Mouse (Mus musculus) hindbrain, postnatal 0 days (tissue): ENCODE measurements around the gene Tmsb4x. TPM values are rescaled to one million over a fixed set of nuclear protein-coding genes. Genes with fewer than 3 reads are reported as not detected.

Experiments
- ATAC-seq: fragments of 200-750 bp; cut with Nextera tagmentation; 2 replicates; pipeline ENCODE4 v1.8.0; 2017; ENCODE audit warnings: mild to moderate bottlenecking, moderate TSS enrichment, moderate library complexity
- DNase-seq: peaks from one replicate; pipeline ENCODE4 v3.0.0-alpha.2; 2015; ENCODE audit warnings: low spot score
- H3K27ac ChIP-seq: fragments of 300-500 bp; sonication (generic); 2 replicates; pipeline ENCODE4 v1.5.1; 2014; ENCODE audit warnings: mild to moderate bottlenecking
- H3K27me3 ChIP-seq: fragments of 300-500 bp; sonication (generic); 2 replicates; pipeline ENCODE4 v1.6.1; 2014; ENCODE audit warnings: low read length, mixed read lengths; ENCODE audit not compliant: insufficient read depth
- H3K36me3 ChIP-seq: fragments of 300-500 bp; sonication (generic); 2 replicates; pipeline ENCODE4 v1.6.1; 2014; ENCODE audit warnings: low read length, mixed read lengths; ENCODE audit not compliant: insufficient read depth
- H3K4me1 ChIP-seq: fragments of 300-500 bp; sonication (generic); 2 replicates; pipeline ENCODE4 v1.6.1; 2014; ENCODE audit warnings: antibody characterized with exemption, low read length, mixed read lengths; ENCODE audit not compliant: insufficient read depth
- H3K4me2 ChIP-seq: fragments of 300-500 bp; sonication (generic); 2 replicates; pipeline ENCODE4 v1.6.1; 2014; ENCODE audit warnings: low read depth, mild to moderate bottlenecking, low read length, moderate library complexity, mixed read lengths
- H3K4me3 ChIP-seq: fragments of 300-500 bp; sonication (generic); 2 replicates; pipeline ENCODE4 v1.5.1; 2014; ENCODE audit warnings: low read length
- H3K9ac ChIP-seq: fragments of 300-500 bp; sonication (generic); replicated peaks from 2 replicates; pipeline ENCODE4 v1.6.1; 2014; ENCODE audit warnings: mild to moderate bottlenecking, low read length, moderate library complexity, mixed read lengths
- H3K9me3 ChIP-seq: fragments of 300-500 bp; sonication (generic); 2 replicates; pipeline ENCODE4 v1.6.1; 2016; ENCODE audit warnings: low read length, mixed read lengths
- CTCF ChIP-seq: IDR thresholded peaks from 2 replicates; pipeline ENCODE4 v1.5.1; 2016; ENCODE audit warnings: antibody characterized with exemption, control low read depth, low read depth
- WGBS: fragments of 180-500 bp; shearing (Covaris S2); extraction: QIAGEN DNeasy Blood & Tissue Kit; methylation state at CpG from one replicate; pipeline ENCODE4 v1.1.7; 2014; 5-methylcytosine and 5-hydroxymethylcytosine counted together
- polyA plus RNA-seq: library from polyadenylated mRNA; unstranded; fragments of >200 nt; fragmentation: Nextera tagmentation; extraction: Ambion mirVana; gene quantifications from 2 replicates; pipeline ENCODE4 v1.2.1, GENCODE M21; 2015
- total RNA-seq: library from RNA; depleted of rRNA; stranded (reverse); fragments of >200 nt; gene quantifications from 2 replicates; pipeline ENCODE4 v1.2.3, GENCODE M21; 2014

The Tmsb4x gene
- total and polyA plus RNA-seq, 2 experiments from 2014 or later, result 879 to 4,785 TPM

- TF ChIP-seq CTCF, result no peak
- Histone ChIP-seq H3K4me1 (no peaks in the 10 kb centered on the region), H3K4me2 (no peak overlapping the region), H3K9me3 (no peaks in the 10 kb centered on the region), H3K27ac (no peak overlapping the region), H3K9ac (no peak overlapping the region), H3K36me3 (no peaks in the 10 kb centered on the region), H3K4me3 (no peak overlapping the region), H3K27me3 (no peaks in the 10 kb centered on the region)
- WGBS, result 92% methylated on average over 6 of the region's 6 CpGs
- DNase-seq, result no peak
- ATAC-seq, result no peak
Observed at GRCm38 (mm10) chrX:167227756-167228155, 18.6 kb upstream of the Tmsb4x start.

GRCm38 (mm10) chrX:167227138-167227537 is 18.0 kb upstream of the Tmsb4x start:
- H3K9me3 ChIP-seq, result no peaks in the 10 kb centered on the region
- DNase-seq, result no peak
- H3K4me2 ChIP-seq, result no peak overlapping the region
- no peak overlapping the region for H3K9ac ChIP-seq
- no peak overlapping the region for H3K4me3 ChIP-seq
- no peak for TF ChIP-seq CTCF
- no peaks in the 10 kb centered on the region for H3K27me3 ChIP-seq
- no peaks in the 10 kb centered on the region for H3K4me1 ChIP-seq
- 79% methylated on average over 7 of the region's 7 CpGs for WGBS
- ATAC-seq, result no peak
- H3K36me3 ChIP-seq, result no peaks in the 10 kb centered on the region
- no peak overlapping the region for H3K27ac ChIP-seq

- Histone ChIP-seq H3K9me3 (no peaks in the 10 kb centered on the region), H3K36me3 (no peaks in the 10 kb centered on the region), H3K4me2 (no peak overlapping the region), H3K9ac (no peak overlapping the region), H3K27ac (no peak overlapping the region), H3K4me3 (no peak overlapping the region), H3K27me3 (no peaks in the 10 kb centered on the region), H3K4me1 (no peaks in the 10 kb centered on the region)
- no peak for TF ChIP-seq CTCF
- DNase-seq, result no peak
- 92% methylated on average over 5 of the region's 5 CpGs for WGBS
- no peak for ATAC-seq
Observed at GRCm38 (mm10) chrX:167226570-167226969, 17.5 kb upstream of the Tmsb4x start.

GRCm38 (mm10) chrX:167212707-167213106 is 3.6 kb upstream of the Tmsb4x start:
- H3K27me3 ChIP-seq, result no peaks in the 10 kb centered on the region; the same call in 1 of the 2 replicates
- 34% methylated on average over 8 of the region's 8 CpGs for WGBS
- no peaks in the 10 kb centered on the region for H3K36me3 ChIP-seq
- no peak overlapping the region for H3K9ac ChIP-seq
- H3K4me1 ChIP-seq, result no peaks in the 10 kb centered on the region; the same call in 1 of the 2 replicates
- TF ChIP-seq CTCF, result peak; percentile 63
- H3K27ac ChIP-seq, result no peak overlapping the region
- H3K4me2 ChIP-seq, result peak overlapping the region; percentile 21; the same call in 1 of the 2 replicates
- ATAC-seq, result peak; percentile 50
- peak; percentile 76 for DNase-seq
- no peaks in the 10 kb centered on the region for H3K9me3 ChIP-seq
- H3K4me3 ChIP-seq, result no peak overlapping the region

- no peak overlapping the region for H3K4me3 ChIP-seq
- no peaks in the 10 kb centered on the region; the same call in 1 of the 2 replicates for H3K4me1 ChIP-seq
- H3K27ac ChIP-seq, result no peak overlapping the region
Observed at GRCm38 (mm10) chrX:167211871-167212555, 2.9 kb upstream of the Tmsb4x start.

GRCm38 (mm10) chrX:167210319-167210728 is 1.2 kb upstream of the Tmsb4x start:
- peak overlapping the region; percentile 86; the same call in 1 of the 2 replicates for H3K27ac ChIP-seq
- no peaks in the 10 kb centered on the region for H3K36me3 ChIP-seq

More at GRCm38 (mm10) chrX:167211871-167212555, 2.9 kb upstream of the Tmsb4x start:
- no peak overlapping the region for H3K4me2 ChIP-seq
- H3K9me3 ChIP-seq, result no peaks in the 10 kb centered on the region
- ATAC-seq (no peak), DNase-seq (no peak)
- no peak overlapping the region for H3K9ac ChIP-seq
- H3K36me3 ChIP-seq, result no peaks in the 10 kb centered on the region
- 46% methylated on average over 9 of the region's 9 CpGs for WGBS
- no peaks in the 10 kb centered on the region; the same call in 1 of the 2 replicates for H3K27me3 ChIP-seq
- TF ChIP-seq CTCF, result no peak

GRCm38 (mm10) chrX:167209828-167210227 is 713 bp upstream of the Tmsb4x start:
- Histone ChIP-seq H3K4me1 (no peaks in the 10 kb centered on the region; the same call in 1 of the 2 replicates), H3K36me3 (no peaks in the 10 kb centered on the region), H3K27ac (peak overlapping the region; percentile 86), H3K27me3 (no peaks in the 10 kb centered on the region; the same call in 1 of the 2 replicates), H3K4me2 (peak overlapping the region; percentile 61), H3K9me3 (no peaks in the 10 kb centered on the region), H3K4me3 (peak overlapping the region; percentile 56), H3K9ac (peak overlapping the region; percentile 75)
- ATAC-seq (no peak), DNase-seq (peak; percentile 40)
- 54% methylated on average over 8 of the region's 8 CpGs for WGBS
- TF ChIP-seq CTCF, result no peak

More at GRCm38 (mm10) chrX:167210319-167210728, 1.2 kb upstream of the Tmsb4x start:
- no peaks in the 10 kb centered on the region; the same call in 1 of the 2 replicates for H3K27me3 ChIP-seq
- TF ChIP-seq CTCF, result no peak
- no peak for ATAC-seq
- no peak for DNase-seq
- H3K4me2 ChIP-seq, result peak overlapping the region; percentile 61
- H3K4me3 ChIP-seq, result no peak overlapping the region; the same call in 1 of the 2 replicates
- H3K9me3 ChIP-seq, result no peaks in the 10 kb centered on the region
- H3K9ac ChIP-seq, result peak overlapping the region; percentile 21; the same call in 1 of the 2 replicates
- WGBS, result 44% methylated on average over 6 of the region's 6 CpGs
- H3K4me1 ChIP-seq, result no peaks in the 10 kb centered on the region; the same call in 1 of the 2 replicates
